Mouse (Mus musculus) frontal cortex, postnatal 14 days (tissue): ENCODE data around the gene Catsper1.
"Not testable (repeated sequence)": the region's sequence is repeated elsewhere in the genome, so short reads cannot be mapped to it uniquely, and the experiment has no call there.

Source experiments
- DNase-seq, 2 experiments: peaks; one replicate each; pipeline ENCODE4 v3.0.0; 2022; ENCODE audit warnings: low spot score in 2 of 2

Catsper1 gene

DNA sequence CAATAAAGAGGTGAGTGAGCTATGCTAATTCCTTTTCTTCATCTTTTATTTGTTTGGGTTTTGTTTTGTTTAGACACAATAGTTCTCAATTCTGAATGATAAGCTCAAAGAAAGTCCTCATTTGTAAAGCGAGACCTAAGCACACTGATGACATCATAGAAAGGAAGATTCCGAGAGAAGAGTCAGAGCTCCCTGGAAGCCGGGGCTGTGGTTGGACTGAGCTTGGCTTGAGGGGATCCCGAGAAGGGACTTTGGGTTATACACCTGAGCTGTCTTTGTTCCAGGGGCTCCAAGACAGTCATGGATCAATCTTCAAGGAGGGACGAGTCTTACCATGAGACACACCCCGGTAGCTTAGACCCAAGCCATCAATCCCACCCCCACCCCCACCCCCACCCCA is at the start of gene Catsper1:
Catsper1 (plus strand) TSS at position 301 of the 400 bp plus-strand sequence.
- no peak for DNase-seq

DNA sequence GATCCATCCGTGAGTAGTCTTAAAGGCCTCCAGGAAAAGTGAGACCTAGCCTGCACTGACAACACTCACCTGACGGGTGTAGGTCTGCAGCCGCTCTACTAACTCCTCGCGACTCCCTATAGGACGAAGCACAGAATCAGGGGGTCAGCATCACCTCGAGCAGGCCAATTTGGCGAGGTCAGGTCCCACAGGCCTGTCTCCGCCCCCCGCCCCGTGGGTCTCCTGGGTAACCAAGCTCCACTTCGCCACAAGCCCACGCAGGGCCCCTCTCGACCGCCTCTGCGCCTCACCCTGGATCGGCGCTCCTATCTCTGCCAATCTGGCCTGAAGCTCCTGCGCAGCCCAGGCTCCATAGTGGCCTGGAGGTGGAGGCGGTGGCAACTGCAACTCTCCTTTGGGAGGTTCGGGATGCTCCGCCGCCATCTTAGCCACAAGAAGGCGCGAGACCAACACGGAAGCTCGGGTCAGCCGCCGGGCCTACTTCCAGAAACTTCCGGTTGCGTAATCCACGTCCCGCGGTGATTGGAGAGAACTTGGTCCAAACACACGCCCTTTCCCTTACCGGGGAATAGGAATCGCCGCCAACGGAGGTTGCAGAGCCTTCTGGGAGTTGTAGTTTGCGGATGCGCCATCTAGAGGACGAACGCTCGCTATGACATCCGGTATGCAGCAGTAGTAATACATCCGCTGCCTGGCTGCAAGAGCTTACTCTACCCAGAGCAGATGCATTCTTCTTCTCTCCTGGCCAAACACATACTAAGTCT is 40.4 kb upstream of the Catsper1 start, which contains the start of gene Sf3b2:
Sf3b2 (minus strand) TSS at position 484 of the 764 bp plus-strand sequence.
- DNase-seq = peak; percentile 98

DNA sequence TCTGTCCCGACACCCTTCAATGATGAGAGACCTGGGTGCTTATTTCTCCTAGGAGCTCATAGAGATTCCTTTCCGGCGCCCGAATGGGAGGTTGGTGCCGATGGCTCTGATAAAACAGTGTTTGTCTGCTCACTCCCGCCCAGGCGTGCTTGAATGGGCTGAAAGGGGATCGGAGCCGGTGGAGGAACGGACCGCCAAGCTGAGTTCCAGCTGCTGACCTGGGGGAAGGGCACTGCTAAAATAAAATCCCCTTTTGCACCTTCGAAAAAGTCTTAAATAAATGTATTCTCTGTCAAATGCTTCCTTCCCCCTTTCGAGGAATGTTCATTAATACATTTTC is 39.8 kb upstream of the Catsper1 start:
- no peak for DNase-seq

DNA sequence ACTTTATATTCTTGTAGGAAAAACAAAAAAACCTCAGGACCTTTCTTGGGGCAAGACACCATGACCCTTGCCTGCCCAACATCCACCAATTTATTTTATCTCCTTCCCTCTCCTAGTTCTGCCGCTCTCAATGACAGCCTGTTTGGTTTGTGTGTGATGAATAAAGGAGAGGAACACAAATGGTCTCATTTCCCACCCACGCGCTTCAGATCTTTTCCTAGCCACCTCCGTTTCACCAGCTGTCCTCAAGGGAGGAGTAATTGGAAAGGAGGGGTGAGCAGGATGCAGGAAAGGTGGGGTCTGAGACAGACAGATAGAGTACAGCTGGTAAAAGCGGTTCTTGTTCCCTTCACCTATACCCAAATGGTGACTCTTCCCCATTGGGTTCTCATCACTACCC is 38.9 kb upstream of the Catsper1 start:
- DNase-seq = peak; percentile 31 to 45

DNA sequence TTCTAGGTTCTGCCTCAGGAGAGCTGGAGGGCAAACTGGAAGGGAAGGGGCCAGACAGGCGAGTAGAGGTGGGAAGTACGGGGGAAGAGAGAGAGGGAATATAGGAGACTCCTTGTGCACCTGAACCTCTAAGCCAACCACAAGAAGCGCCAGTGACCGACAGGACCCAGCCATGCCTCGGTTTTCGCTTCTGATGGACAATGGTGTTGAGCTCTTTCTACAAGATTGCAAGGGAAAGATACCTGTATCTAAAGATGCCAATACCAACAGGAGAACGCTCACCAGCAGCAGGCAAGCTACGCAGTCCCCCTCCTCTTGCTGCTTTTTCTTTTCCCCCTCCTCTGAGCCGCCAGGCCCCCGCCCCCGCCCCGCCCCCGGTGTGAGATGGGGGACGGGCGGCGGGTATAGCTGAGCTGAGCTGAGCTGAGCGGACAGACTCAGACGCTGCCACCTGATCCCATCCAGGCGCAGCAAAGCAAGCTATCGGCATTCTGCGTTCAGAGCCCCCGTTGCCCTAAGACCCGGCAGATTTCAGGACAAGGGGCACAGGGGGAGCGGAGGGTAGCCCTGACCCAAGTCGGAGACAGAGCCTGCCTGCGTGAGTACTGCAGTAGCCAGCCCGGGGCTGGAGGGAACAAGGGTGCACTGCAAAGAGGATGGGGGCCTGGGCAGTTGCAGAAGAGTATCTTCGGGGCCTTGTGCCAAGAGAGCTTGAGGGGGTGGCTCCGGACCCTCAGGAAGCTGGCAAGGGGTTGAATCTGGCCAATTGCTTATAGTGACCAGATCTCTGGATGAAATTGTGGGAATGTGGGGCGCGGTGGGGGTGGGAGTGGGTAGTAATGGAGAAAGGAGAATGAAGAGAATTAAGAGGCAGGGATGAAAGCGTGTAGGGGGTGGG is 37.4 kb upstream of the Catsper1 start, which contains the start of gene Gal3st3:
Gal3st3 (plus strand) TSS at position 429 of the 898 bp plus-strand sequence.
- DNase-seq = peak in 1 of 2 experiments; percentile 58

DNA sequence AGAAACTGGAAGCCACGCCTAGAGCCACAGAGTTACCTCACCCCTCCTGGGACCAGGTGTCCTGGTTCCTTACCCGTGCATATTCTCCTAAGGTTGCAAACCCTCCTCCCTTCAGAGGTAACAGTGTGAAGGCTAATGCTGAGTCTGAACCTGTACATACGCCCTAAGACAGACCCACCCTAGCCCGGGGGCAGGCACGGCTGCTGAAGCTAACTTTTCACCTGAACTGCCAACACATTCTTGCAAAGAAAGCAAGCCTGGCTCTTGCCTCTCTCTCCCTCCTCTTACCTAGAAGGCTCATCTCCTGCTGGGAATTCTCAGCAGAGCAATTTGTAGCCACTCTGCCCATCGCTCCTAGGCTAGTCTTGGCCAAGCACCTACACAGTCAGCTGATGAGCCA is 35.0 kb upstream of the Catsper1 start:
- DNase-seq = no peak

DNA sequence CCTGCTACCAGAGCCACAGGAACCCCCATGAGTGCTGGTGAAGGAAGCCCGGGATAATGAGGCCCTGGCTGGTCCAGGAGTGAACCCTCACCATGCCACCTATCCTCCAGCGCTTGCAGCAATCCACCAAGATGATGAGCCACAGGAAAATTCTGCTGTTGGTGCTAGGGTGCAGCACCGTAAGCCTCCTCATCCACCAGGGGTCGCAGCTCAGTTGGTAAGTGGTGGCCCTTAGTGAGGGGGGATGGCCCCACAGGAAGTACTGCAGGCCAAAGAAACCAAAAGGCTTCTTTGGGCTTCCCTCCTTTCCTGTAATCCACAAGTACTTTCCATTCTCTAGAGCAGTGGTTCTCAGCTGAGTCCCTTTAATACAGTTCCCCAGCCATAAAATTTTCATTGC is 33.1 kb upstream of the Catsper1 start:
- DNase-seq = no peak

DNA sequence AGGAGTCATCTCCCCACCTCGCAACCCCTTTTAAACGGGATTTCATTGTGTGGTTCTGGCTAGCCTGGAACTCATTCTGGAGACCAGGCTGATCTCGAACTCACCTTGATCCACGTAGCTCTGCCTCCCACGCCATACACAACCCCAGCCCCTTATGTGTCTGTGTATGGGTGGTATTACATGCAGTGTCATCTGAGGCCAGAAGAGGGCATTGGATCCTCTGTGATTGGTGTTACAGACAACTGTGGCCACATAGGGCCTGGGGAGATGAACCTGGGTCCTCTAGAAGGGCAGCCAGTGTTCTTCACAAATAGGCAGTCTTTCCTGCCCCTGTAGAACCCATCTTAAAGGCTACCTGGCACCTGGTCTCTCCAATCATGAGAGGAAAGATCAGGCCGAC is 29.3 kb upstream of the Catsper1 start:
- no peak for DNase-seq

DNA sequence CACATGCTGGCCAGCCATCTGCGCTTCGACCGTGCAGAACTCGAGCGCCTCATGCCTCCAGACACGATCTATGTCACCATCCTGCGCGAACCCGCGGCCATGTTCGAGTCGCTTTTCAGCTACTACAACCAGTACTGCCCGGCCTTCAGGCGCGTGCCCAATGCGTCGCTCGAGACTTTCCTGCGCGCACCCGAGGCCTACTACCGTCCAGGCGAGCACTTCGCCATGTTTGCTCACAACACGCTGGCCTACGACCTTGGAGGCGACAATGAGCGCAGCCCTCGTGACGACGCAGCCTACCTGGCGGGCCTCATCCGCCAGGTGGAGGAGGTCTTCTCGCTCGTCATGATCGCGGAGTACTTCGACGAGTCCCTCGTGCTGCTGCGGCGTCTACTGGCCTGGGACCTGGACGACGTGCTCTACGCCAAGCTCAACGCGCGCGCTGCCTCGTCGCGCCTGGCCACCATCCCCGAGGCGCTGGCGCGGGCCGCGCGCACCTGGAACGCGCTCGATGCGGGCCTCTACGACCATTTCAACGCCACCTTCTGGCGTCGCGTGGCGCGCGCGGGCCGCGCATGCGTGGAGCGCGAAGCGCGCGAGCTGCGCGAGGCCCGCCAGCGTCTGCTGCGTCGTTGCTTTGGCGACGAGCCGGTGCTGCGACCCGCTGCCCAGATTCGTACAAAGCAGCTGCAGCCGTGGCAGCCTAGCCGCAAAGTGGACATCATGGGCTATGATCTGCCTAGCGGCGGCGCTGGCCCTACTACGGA is 28.4 kb upstream of the Catsper1 start:
- DNase-seq = no peak

DNA sequence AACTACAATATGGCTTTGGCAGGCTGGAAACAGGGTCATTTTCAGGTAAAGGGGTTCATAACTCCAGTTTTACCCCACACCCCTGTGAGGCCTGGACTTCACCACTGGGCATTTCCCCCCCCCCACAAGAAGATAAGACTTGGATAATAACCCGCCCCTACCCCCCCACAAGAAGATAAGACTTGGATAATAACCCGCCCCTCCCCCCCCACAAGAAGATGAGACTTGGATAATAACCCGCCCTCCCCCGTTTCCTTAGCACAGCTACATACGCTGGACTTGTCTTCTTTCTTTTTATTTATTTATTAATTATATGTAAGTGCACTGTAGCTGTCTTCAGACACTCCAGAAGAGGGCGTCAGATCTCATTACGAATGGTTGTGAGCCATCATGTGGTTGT is 26.5 kb upstream of the Catsper1 start:
- DNase-seq = no peak

DNA sequence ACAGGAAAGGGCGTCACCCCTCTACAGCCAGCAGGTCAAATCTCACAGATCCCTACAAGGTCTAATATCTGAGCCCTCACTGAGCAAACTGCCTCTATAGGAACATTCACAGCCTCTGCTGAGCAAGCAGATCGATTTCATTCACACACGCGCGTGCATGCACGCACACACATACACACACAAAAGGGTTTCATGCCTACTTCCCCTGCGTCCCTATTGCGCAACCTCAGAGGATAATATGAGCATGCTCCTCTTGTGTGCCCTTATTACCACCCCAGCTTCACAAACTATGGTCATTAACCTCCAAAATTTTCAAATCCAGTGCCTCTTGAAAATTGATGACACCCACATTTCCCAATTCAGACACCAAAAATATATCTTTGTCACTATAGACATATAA is 22.4 kb upstream of the Catsper1 start:
- DNase-seq = no peak

DNA sequence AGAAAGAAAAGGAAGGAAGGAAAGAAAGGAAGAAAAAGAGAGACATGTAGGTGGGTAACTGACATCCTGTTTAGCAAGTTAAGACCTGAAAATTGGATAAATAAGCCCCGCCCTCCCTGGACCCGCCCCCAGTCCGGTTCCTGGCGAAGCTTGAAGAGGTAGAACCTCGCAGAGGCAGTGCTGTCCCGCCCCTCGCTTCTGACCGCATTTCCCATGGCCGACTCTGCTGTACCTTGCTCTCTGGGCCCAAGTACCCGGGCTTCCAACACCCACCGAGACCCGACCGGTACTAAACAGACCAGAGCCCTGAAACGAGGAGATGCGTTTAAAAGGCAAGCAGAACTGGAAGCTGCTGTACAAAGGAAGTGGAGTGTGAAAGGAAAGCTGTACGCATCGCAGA is 11.7 kb upstream of the Catsper1 start:
- no peak for DNase-seq

DNA sequence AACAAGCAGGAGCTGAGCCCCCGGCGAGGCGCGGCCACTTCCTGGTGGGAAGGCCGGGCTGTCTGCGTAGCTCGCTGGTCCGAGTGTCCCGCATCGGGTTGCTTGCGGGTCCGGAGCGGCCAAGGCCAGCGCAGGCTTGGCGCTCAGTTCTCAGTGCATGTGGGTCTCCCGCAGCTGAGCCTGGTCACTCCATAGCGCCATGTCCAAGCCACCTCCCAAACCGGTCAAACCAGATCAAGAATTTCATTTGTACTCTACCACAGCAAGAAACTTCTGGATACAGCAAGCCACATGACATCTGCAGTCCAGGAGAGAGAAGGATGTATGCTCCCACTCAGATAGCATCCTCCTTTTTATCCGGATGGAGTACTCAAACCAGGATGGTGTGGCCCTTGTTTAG is 7.6 kb upstream of the Catsper1 start:
- DNase-seq = no peak

DNA sequence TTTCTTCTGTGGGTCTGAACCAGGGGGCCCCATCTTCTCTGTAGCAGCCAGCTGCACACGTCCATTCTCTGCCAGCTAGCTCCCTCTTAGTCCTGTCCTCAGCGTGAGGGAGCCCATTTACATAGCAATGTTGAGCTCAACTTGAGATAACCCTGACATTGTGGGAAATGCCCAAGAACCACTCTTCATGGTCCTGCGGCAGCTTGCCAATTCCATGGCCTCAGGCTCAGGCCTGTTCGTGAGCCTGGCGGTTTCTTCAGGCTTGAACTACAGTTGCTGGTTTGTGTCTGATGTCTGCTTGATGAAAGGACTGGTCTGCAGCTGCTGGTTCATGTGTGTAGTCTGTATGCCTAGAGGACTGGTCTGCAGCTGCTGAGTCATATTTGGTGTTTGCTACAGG is 800 bp upstream of the Catsper1 start:
- no peak for DNase-seq

DNA sequence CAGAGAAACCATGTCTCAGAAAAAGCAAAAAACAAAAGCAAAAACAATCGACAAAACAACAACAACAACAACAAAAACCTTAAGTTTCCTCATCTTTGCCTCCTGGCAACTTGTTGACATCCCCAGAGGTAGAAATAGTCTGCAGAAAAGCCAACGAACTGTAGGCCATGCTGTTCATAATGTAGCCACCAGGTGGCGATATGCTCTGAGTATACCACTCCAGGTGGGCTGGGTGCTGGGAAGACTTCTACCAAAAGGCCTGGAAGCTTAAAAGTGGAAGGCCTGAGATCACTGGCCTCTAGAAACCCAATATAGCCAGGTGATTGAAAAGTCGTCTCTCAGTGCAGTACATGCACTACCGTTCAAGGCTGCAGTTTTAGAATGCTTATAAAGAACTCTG is 2.4 kb downstream of the Catsper1 start:
- peak; percentile 25 to 64 for DNase-seq

DNA sequence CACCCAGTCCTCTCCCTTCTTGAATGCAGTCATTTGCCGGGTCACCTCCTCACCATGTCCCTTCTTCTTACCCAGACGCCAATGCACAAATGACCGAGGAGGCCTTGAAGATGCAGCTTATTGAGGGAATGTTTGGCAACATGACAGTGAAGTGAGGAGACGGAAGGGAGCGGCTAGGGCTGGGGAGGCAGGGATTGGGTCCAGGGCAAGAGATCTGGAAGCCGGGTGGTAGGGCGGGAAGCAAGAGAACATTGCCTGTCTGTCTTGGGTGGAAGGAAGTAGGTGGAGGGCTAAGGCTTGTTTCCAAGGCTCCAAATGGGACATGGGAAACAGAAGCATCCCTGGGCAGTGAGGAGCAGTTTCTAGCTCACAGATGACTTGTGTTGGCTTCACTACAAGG is 5.8 kb downstream of the Catsper1 start:
- DNase-seq = no peak

DNA sequence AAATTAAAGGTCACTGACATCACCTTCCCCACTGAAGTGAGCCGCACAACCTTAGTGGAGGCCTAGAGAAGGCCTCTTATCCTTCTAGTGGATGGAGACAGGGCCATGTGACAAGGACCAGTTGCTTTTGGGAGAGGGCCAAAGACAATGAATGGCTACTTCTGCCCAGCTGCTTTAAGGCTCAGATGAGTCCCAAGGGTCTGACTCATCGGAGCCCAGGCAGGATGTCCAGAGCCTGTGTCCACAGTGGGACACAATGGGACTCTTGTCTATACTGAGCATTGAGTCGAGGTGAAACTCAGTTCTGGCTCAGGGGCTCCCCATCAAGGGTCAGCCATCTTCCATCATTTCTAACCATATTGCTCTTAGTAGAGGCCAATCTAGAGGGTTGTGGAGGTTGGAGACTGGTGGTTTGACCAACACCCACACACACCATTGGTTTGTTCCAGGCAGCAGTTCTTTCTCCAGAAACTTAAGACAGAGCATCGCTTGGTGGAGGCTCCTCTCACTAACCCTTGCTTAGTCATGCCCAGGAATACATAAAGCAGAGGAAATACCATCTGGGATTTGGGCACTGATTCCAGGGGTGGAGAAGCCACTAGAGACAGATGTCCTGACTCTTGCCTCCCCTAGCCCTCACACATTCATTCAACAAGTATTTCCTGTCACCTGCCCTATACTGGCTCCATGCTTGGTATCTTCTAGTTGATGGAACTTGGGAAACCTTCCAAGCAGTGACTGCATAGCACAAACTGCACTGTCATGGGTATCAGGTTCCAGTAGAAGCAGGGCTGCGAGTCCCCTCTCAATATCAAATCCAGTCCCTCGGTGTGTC is 10.0 kb downstream of the Catsper1 start:
- DNase-seq = no peak

DNA sequence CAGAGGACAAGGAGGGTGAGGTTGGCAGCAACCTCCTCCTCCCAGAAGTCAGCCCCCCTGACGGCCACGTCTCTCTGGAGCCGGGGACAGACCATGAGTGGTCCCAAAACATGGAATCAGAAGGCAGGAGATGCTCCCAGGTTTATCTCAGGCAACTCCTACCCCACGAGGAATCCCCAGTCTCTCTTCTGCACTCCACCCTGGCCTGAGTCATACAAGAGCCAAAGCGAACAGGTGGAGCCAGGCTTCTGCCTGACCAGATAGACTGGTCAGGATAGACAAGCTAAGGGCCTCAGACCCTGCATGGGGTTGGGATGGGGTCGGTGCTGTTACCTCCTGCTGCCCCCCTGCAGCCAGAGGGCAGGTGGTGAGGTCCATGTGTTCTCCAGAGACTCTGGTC is 12.5 kb downstream of the Catsper1 start:
- DNase-seq = no peak

DNA sequence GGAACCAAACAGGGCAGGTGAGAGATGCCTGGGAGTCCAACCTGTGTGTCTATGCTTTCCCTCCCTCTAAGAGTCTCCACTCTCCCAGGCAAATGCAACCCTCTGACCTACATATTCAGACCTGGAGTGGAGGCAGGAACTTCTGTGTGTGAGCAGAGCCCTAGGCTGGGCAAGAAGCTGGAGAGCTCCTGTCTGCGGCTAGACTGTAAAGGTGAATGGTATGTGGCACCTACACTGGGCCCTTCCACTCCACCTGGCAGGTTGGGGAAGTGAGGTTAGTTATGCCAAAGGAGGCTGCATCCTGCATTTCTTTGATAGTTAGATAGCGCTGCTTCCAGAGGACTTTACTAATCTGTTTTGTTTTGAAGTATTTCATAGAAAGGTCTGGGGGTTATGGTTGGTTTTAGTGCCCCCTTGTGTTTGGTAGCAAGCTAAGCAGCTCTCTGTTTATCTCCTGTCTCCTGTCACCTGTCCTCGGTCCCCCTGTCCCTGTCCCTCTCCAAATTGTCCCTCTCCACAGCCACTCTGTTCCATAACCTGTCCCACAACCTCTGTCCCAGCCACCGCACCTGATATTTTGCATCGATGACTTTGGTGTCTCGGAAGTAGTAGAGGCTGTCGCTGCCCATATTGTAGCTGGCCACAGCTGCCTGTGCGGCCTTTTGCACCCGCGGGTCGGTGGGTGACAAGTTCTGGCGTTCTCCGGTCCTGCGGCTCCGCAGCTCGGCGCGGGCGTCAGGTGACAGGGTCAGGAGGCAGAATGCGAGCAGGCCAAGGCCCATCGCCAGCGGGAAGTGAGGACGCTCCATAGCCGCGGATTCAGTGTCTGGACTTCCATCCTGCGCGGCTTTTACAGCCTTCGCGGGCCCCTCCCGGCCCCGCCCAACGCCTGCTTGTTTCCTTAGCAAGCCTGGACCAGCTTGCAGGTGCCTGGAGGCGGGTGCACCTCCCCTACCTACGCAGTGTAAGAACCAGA is 13.3 kb downstream of the Catsper1 start:
- peak in 1 of 2 experiments; percentile 11 for DNase-seq

DNA sequence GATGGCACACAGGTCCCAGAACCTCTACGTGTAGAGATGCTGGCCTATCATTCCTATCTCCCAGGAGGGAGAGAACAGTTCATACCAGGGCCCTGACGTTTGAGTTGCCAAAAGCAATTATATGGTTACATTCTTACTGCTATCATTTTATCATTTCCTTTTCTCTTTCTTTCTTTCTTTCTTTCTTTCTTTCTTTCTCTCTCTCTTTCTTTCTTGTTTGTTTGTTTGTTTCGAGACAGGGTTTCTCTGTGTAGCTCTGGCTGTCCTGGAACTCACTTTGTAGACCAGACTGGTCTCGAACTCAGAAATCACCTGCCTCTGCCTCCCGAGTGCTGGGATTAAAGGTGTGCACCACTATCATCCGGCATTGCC is 13.9 kb downstream of the Catsper1 start, which contains the start of gene Cst6:
Cst6 (minus strand) TSS at position 73 of the 372 bp plus-strand sequence.
- DNase-seq = not testable (repeated sequence)
